Mouse (Mus musculus) gastrocnemius, postnatal 4 days (tissue): ENCODE data around the gene Aldh3a2. TPM values are rescaled to one million over a fixed set of nuclear protein-coding genes. Genes with fewer than 3 reads are reported as not detected.

ENCODE experiments used
- DNase-seq, 2 experiments: peaks; one replicate each; pipeline ENCODE4 v3.0.0; 2021 to 2022; ENCODE audit warnings: low spot score in 2 of 2, mixed read lengths in 2 of 2
- total RNA-seq, 2 experiments: library from RNA; stranded (reverse); gene quantifications; 2 replicates each; pipeline ENCODE4 v1.2.3; 2021

Gene Aldh3a2
- total RNA-seq, 2 experiments from 2014 or later = 33.8 to 36.4 TPM

DNA sequence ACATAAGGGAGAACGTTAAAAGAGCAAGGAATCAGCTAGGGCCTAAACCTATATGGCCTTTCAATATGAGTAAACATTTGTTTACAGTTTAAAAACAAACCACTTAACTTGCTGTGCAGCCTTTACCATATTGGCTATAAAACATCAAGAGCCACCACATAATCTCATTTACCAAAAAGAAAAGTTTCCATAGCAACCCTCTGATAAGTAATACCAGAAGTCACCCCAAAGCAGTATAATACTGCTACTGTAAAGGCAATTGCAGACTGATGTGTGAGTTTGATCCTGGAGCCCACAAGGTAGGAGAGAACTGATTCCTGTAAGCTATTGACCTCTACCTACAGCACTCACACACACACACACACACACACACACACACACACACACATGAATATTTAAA, 7.2 kb upstream of the Aldh3a2 start:
- no peak for DNase-seq

- no peak for DNase-seq
Observed at GRCm38 (mm10) chr11:61273928-61274327, 6.7 kb upstream of the Aldh3a2 start.

DNA sequence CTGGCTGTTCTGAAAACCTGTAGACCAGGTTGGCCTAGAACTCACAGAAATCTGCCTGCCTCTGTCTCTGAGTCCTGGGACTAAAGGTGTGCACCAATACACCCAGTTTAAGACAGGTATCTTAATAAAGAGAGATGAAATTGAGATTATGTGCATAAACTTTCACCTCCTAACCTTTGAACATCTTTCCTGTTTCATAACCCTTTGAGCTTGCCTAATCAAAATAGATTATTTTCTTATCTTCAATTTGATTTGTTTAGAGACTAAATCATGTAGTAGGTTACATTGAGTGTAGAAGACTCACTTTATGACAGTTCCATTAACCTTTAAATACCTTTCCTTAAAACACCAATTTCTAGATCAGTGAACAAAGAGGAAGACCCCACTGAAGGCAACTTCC, 4.3 kb upstream of the Aldh3a2 start:
- no peak for DNase-seq

DNA sequence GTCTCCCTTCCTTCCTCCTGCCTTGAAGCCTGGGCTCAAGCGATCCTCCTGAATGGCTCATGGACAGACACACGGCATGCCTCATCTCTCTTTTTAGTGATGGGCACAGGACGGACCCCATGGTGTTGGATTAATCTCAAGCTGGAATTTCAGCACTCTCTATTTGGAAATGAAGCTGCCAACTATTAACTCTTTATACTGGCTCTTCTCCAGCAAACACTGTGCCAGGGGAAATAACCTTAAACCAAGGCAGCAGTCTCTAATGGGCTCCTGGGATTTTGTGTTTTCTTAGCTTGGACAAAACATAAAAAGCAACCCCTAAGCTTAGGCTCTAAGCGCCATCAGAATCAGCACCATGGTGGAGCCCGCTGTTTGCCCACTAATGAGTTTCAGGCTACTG, 3.1 kb upstream of the Aldh3a2 start:
- no peak for DNase-seq

- no peak for DNase-seq
Observed at GRCm38 (mm10) chr11:61268626-61269349, 1.5 kb upstream of the Aldh3a2 start.

- DNase-seq = no peak
Observed at GRCm38 (mm10) chr11:61263841-61264240, 3.4 kb downstream of the Aldh3a2 start.

DNA sequence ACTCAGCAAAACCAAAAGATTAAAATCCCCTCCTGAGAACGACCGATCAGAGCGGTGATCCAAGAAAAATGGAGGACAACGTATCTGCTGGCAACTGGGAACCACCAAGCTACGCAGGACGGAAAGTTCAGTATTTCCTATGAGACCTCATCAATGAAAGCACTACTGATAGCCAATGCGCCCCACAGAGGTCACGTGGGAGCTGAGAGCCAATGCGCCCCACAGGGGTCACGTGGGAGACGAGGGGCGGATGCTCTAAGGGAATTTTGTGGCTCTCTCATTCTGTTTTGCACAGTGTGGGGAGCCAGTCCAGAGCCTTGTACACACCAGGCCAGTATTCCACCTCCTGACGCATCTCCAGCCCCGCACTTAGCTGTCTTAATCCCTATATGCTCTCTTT, 4.7 kb downstream of the Aldh3a2 start:
- no peak for DNase-seq

DNA sequence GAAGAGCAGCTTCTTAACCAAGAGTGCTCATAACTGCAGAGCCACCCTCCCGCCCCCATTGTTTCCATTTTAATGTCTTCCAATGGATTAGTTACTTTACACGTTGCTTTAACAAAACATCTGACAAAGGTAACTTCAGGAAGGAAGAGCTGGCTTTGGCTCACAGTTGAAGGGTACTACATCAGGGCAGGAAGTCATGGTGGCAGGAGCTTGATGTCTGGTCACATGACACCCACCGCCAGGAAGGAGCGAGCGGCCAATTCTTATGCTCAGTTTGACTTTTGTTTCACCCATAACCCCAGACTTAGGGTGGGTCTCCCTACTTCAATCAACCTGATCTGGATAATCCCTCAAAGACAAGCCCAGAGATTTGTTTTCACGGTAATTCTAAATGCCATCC, 8.2 kb downstream of the Aldh3a2 start:
- no peak for DNase-seq

GRCm38 (mm10) chr11:61252807-61253206, 14.5 kb downstream of the Aldh3a2 start:
- DNase-seq = no peak

DNA sequence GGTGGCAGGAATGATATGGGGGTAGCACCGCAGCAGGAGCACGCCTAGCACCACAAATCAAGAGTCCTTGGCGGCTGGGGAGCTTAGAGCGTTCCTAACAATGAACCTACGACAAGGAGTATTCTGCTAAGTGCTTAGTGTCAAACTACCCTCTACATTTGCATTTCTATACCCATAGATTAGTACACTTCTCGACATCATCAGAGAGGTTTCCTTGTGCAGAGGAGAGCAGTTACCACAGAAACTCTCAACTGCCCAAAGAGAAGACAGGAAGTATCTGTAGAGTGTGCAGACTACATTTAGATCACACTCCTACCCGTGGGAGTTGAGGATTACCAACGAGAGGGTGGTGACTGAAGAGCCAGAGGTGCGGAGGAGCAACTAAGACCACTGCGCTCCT, 15.5 kb downstream of the Aldh3a2 start:
- no peak for DNase-seq

DNA sequence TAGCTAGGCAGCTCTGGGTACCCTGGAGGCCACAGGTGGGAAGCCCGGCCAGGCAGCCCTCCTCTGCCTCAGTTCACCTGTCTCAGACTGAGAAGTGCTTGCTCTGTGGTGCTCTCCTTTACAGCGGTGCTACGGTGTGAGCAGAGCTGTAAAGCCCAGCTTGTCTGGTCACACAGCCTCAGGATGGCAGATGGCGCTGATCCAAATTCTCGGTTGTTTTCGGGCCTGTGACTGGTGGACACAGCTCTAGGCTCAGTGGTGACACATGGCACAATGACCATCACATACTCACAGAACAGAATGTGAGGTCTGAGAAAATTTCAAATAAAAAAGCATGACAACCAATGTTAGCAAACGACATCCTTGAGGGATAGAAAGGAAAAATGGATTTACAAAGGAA, 22.9 kb downstream of the Aldh3a2 start:
- DNase-seq = no peak

- DNase-seq = no peak
Observed at GRCm38 (mm10) chr11:61236015-61236414, 31.2 kb downstream of the Aldh3a2 start.

DNA sequence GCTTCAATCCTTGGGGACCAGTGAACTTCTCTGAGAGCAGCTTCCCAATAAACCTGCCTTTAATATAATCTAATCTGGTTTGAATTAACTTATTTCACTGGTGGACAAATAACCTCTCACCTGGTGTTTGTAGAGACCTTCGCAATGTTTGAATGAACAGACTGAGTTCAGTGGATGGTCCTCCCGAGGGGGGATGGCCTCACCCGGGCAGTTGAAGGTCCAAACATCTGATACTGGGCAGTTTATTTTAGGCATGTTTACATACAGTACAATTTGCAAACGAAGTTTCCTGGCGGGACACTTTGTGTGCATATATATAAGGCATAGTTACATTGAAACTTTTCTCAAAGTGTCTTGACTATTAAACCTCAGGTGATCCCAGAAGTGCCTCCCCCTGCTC, 33.1 kb downstream of the Aldh3a2 start:
- DNase-seq = no peak

- DNase-seq = peak; percentile 26 to 68
Observed at GRCm38 (mm10) chr11:61231329-61231728, 35.9 kb downstream of the Aldh3a2 start.

- no peak for DNase-seq
Observed at GRCm38 (mm10) chr11:61228406-61228805, 38.9 kb downstream of the Aldh3a2 start.

DNA sequence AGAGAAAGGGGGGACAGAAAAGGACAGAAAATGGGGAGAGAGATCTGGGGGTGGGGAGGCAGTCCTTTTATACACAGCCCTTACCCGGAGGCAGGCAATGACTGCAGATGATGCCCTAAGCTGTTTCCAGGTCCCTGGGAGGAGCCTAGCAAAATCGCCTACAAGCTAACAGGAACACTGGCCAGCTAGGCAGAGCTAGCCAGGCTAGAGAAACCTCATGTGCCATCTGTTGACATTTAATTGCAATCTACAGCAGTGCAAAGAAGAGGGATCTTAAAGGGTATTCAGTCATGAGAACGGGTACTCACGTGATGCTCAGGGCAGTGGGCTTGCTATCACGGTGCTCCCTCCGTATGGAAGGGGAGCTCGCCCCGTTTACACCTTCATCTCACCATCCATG, 39.4 kb downstream of the Aldh3a2 start:
- no peak for DNase-seq

- peak in 1 of 2 experiments; percentile 41 for DNase-seq
Observed at GRCm38 (mm10) chr11:61225941-61226412, 41.3 kb downstream of the Aldh3a2 start.

GRCm38 (mm10) chr11:61225511-61225910, 41.8 kb downstream of the Aldh3a2 start:
- DNase-seq = no peak

DNA sequence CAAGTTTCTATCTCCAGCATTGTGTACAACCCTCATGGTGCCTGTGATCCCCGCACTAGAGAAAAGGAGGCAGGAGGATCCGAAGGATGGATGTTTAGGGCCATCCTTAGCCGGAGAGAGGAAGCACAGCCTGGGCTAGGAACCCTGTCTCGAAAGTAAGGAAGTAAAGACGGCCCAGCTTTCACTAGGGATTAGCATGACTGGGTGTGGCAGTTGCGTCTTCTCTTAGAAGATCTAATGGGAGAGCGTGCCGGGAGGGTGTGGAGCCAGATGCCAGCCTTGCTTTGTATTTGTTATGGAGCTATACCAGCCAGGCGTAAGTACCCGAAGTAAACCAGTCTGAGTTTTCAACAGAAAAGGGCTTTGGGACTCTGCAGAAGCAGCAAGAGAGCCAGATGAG, 42.4 kb downstream of the Aldh3a2 start:
- DNase-seq = no peak

DNA sequence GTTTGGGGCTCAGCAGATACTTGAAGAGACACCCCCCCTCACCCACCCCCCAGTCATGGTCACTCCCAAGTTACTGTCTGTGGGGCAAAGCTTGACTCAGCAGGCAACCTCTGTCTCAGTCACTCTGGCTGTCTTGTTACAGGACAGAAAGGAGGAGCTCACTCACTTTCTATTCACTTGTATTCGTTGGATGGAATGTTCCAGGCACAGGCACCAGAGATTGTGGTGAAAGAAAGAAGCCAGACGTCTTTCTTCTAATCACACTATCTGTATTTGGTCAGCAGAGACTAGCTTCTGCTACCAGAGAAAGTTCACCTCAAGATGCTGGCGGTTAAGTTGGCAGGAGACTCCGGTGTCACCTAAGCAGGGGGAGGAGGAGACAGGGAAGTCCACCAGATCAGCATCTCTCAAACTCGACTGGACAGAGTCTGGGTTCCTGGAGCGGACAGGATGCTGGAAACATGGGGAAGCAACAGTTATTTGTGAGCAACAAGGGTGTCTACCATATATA, 43.0 kb downstream of the Aldh3a2 start:
- DNase-seq = no peak

DNA sequence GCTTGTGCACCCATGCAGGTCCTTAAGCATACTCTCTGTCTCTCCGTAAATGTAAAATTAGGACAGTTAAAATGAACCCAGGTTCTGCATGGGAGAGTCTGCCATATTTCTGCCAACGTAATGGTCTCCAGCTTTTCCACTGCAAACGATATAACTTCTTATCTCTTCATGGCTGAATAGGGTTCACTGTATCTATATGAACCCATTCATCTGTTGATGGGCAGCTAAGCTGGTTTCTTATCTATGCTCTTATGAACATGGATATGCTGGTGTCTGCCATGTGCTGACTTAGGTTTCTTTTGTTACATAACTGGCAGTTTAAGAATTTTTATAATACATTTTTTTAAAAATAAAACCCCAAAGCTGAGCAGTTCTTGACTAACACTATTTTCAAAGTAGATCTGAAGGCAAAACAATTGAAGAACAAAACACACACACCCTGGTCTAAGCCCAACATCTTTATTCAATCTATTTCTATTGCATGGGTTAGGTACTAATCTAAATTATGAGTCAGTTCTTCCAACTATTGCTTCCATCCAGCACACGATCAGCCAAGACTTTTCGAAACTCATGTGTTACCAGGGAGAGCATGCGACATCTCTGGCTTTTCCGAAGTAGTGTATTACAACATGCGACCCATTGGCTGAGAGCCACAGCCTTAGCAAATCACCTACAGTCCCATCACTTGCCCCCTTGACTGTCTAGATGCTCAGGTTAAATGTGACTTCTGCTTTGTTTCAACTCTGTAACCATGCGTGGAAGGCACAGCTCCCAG, 44.1 kb downstream of the Aldh3a2 start:
- DNase-seq = no peak

DNA sequence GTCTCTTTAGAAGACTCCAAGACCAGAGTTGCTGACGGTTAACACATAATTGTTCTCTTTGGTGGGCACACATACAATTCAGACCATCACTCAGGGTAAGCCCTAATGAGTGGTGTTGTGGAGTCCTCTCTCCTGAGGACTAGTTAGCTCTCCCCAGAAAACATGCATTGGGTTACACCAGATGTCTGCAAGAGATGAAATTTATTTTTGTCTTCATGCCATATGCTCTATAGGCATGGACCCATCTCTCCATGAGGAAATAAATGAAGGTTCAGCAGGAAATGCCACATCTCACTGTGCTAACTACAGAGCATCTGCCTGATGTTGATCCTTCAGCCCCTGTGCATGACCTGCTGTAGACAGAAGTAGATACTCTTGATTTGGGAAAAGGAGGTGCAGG, 45.3 kb downstream of the Aldh3a2 start:
- no peak for DNase-seq
